Mouse (Mus musculus): ENCODE measurements at regions not wholly inside any gene's neighbourhood (a gene's known extent, or its start where the extent isn't known, plus 50 kb on each side); places are given as distances from the start of the nearest gene placed in this dataset.

DNA sequence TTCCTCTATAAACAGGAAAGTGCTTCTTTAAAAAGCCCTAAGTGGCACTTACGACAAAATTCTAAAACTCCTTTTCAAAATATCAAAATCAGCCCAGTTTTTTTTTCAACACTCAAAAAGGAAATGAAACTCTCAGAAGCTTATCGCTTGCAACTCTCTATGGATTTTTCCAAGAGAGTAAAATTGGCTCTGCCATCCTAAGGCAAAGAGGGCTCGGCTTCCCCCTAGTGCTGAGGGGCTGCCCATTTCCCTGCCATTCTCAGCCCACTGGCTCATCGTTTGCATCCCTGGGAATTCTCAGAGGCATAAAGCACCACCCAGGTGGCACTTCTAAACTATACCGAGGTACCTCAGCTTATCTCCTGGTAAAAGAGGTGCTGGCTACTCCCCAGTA, 84.7 kb upstream of the Map3k7 start:
- no peak for DNase-seq (ENCODE audit: extremely low spot score in 1 of 2, low spot score in 1 of 2)

DNA sequence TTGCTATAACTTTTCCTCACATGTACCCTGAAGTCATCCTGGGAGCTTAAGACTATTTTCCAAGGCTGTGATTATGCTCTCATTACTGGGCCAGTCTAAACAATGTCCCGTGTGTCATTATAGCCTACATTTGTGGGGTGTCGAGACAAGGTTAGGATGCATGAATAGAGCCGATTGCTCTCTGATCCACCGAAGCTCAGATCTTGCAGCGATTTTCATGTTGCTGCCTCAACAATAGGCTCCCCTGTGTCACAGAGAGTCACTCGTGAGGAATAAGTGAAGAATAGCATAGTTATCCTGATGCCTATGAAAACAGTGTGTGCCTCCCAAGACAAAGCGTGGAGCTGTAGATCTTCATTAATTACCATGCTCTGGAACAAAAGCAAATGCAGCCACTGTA, 83.7 kb upstream of the Map3k7 start:
- DNase-seq (ENCODE audit: extremely low spot score in 1 of 2, low spot score in 1 of 2): no peak

DNA sequence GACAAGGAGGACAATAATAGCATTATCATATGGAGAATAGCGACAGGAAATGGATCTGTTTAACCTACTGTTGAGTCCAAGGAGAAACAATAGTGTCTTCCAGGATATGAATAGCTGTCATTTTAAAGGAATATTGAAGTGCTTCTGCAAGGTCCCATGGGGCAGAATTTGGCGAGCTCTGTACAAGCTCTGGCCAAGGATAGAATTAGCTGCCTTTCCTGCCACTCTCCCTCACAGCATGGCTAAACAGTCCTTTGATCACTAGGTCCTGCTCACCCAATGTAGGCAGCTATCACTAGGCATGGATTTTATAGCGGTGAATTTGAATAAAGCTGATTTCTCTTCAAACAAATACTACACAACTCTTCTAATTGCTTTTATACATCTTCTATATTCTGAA, 74.2 kb upstream of the Map3k7 start:
- no peak for DNase-seq (ENCODE audit: extremely low spot score in 1 of 2, low spot score in 1 of 2)

DNA sequence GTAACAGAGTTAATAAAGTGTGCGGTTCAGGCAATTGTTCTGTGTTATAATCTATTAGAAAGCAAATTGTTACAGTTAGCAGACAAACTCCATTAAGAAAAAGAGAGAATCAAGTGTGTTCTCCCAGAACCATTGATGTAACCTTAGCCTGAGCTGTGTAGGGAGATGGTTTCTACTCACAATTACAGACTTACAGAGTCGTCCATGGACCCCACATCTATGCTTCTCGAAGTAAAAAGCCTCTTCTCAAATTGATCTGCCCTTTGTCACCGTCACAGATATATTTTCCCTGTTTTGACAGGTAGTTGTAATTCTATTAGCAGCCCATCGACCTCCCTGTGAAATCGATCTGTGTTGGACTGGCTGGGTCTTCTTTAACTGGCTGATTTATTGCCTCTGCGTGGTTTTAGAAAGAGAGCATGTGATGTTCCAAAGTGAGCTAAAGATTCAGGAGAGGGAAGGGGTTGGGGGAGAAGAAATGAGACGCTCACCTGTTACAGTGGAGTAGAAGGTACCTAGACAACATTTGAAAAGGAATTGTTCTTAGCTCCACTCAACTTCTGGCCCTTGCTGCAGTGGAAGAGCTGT, 54.7 kb upstream of the Map3k7 start:
- DNase-seq (ENCODE audit: extremely low spot score in 1 of 2, low spot score in 1 of 2): no peak
